Mouse (Mus musculus) brain, embryonic 18.5 days (tissue): ENCODE data around the gene Tnrc6a.

Experiments
- DNase-seq: peaks from one replicate; pipeline ENCODE4 v3.0.0-alpha.2; 2012; ENCODE audit warnings: low read depth, low spot score

Tnrc6a gene

DNA sequence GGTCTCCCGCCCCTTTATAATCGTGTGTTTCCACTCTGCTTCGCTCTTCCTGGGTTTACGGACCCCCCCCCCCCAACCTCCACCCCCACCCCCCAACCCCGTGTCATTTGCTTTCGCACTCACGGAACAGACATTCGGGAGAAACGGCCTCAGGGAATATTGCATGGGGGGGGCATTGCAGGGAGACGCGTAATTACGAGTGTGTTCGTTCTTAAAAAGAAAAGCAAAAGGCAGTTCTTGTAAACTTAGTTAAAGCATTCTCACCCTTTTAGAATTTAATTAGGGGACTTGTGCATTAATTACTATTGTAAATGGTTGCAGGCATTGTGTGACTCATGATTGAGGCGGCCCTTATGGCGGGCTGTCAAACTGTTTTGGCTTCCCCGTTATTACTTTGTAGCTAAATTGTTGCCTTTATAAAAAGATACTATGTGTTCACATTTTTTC, 1.1 kb downstream of the Tnrc6a start:
- DNase-seq: no peak

DNA sequence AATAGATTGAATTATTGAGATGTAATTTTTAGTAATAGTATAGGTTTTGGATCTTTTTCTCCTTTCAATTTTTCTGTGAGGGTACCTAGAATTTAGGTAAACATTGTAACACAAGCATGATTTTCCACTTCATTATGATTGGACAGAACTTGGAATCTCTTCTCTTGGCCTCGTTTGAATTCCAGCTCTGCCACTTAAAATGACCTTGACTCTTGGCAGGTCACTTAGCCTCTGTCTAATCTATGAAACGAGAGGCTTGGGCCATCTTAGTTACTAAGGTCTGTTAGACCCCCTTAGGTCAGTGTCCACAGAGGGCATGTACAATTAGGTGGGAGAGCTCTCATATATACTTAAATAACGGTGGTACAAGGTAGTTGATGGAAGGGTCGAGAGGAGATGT, 2.4 kb downstream of the Tnrc6a start:
- DNase-seq: no peak

DNA sequence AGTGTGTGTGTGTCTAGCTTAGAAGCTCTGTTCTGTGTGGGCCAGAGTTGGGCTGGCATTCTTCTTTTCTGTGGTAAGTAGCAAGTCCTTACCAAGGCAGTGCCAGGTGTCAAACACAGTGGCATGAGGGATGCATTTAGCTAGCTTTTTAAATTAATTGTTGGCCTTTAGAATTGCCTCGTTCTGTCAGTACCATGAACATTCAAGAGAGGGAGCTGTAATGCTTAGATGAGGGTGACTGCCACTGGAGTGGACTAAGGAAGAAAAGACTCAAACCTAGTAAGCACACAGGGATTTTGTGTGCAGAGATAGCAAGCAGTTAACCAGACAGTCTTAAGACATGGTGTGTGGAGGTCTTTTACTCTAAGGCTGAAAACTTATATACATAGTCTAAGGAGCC, 3.6 kb downstream of the Tnrc6a start:
- no peak for DNase-seq

DNA sequence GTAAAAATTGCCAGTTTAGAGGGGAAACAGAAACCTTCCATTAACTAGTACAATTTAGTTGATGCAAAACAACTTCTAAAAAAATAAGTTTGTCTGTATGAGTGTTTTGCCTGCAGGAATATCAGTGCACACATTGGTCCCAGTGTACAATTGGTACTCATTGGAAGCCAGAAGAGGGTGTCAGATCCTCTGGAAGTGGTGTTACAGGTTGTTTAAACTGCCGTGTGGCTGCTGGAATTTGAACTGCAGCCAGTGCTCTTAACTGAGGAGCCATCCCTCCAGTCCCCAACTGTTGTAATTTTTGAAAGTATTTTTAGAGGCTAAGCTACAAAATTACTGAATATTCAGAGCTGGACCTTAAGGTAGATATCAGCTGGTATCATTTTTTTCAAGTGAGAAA, 4.3 kb downstream of the Tnrc6a start:
- no peak for DNase-seq

DNA sequence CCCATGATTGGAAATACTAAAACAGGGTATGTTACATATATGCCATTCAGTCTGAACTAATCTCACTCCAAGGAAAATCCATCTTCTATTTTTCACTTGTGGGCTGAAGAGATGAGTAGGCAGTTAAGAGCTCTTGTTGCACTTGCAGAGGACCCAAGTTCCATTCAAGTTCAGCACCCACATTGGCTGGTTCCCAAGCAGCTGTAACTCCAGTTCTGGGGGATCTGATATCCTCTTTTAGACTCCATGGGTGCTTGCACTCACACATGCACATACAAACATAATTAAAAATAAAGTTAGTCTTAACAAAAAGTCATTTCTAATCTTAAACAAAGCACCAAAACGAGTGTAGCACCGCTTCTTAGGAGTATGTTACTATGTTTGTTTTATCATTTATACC, 5.4 kb downstream of the Tnrc6a start:
- no peak for DNase-seq

DNA sequence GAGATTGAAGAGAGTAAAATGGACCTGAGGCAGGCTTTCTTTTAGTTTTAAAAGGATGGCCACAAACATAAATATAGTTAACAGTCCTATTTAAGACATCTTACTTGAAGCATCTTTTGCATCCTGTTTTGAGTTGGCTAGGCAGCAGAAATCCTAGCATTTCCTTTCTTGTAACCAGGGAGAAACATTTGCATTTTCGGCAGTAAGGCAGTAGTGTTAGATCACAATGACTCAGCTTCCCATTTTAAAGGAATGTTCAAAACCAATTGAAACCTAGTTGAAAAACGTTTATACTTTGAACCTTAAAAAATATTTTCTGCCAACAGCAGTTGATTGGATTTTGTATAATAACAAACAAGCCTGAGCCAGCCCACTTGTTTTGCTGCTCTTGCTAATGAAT, 6.5 kb downstream of the Tnrc6a start:
- DNase-seq: no peak

DNA sequence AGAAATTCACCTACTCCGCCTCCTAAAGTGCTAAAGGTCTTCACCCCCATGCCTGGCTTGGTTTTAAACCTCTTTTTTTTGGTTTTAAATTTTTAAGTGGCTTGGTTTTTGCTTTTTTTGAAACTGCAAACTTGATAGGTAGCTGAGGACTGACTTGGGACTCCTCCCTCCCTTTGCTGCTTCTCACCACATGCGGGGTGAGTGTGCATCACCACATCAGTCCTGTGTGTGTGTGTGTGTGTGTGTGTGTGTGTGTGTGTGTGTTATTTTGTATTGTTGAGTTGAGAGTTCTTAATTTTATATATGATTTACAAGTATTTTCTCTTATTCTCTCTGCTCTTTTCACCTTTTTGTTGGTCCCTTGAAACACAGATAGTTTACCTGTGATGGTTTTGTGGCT, 8.7 kb downstream of the Tnrc6a start:
- DNase-seq: no peak

DNA sequence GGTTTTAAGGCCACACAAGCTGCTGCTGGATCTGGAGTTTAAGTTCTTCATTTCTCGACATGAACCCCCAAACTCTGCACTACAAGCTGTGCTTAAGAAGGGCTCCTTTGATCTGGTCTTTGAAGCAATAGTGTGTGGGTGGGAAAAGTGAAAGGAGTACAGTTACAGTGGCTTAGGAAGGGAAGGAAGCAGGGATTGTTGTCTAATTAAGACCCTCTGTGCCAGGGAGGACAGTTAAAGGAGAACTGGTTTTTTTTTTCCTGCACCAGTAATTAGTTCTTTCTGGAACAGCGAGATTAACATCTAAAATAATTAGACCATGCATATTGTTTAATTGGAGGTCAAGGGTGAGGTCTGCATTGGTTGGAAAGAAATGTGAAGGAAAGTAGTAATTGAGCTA, 11.2 kb downstream of the Tnrc6a start:
- DNase-seq: no peak

DNA sequence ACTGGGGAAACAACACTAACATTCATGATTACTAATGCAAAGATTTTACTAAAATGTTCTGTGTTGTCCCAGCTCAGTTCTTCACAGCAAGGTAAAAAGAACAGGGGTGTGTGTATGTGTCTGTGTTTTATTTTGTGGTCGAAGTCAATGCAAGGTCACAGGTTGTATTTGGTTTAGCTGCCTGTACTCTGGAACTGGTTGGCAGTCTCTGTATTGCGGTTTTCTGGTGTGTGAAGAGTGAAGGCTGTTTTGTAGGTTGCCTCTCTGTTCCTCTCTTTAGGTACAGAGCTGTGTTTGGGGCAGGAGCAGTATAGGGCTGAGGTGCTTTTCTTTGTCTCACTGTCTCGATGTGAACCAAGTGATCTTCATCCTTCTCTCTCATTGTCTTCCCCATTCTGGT, 12.0 kb downstream of the Tnrc6a start:
- no peak for DNase-seq

DNA sequence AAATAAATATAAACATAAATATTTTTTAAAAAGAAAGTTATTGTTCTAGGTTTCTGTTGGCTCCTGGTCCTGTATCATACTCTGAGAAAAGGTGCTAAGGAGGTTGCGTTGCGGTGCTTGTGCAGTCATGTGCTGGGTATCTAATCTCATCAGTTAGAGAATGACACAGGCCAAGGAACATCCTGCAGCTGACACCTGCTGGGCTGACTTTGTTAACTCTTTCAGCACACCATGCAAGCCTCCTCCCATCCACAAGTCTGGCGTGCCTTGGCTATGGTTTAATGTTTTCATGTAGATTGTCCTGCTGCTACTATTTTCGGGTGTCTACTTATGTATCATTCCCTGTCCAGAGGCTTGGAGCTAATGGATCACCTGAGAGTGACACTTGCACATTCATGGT, 14.3 kb downstream of the Tnrc6a start:
- DNase-seq: no peak

DNA sequence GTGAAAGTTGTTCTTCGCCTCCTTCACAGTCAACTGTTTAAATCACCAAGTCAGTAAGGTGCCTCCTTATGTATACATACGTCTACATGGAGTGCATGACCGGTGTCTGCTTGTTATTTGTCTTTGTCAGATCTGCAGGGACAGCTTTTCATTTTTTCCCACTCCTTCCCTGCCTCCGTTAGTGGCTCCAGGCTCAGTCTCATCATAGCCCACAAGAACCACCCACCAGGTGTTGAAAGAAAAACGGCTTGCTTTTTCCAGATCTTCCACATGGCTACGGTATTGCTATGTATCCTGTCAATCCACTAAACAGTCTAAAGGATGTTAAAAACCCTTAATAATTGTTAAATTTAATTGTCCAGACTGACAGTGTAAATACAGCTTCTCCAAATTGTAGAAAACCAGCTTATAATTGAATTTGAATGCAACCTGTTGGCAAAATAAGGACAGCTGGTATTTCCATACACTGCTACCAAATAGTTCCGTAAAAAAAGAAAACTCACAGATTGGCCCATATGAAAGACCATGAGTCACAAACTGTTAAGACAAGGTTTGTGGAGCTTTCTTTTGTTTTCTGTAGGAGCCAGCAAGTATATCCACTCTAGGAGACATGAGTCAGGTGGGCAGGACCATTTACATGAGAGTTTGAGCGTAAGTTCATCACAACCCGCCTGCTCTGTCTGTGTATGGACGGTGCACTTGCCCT, 22.6 kb downstream of the Tnrc6a start:
- no peak for DNase-seq

DNA sequence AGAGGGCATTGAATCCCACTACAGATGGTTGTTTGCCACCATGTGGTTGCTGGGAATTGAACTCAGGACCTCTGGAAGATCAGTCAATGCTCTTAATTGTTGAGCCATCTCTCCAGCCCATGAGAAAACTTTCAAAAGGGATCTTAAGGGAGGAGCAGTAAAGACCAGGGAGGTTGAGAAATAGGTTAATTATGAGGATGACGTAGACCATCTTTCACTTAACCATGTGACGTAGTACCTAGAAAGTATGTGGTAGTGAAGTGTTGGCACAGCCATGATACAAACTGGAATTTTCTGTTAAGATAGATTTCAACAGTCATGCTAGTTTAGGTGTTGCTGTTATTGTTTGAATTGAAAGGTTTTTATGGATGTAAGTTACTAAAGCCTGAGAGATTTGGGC, 24.1 kb downstream of the Tnrc6a start:
- no peak for DNase-seq

DNA sequence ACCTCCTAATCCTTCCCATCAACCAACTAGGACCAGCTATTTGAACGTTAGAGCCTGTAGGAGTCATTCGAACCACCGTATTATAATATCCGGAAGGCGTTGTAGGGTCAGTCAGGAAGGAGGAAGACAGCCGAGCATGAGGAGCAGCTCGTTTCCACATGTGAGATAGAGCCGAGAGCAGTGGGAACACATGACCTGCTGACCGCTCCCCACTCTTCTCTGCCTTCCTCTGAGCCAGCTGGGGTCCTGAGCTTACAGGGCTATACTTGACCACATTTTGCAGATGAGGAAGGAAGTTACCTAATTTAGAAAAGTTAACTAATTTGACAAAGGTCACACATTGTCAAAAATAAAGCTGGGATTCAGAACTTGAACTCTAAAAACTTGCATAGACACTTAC, 25.2 kb downstream of the Tnrc6a start:
- DNase-seq: no peak

DNA sequence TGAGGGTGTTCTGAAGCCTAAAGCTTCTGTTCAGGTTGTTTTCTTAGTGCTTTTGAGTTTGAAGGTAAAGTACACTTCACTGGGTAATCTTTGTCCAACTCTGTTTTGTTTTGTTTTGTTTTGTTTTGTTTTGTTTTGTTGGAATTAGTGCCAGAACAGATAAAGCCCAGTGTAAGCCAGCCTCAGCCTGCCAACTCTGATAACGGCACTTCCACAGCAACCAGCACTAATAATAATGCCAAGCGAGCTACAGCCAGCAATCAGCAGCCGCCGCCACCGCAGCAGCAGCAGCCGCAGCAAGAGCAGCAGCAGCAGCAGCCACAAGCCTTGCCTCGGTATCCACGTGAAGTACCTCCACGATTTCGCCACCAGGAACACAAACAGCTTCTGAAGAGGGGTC, 38.7 kb downstream of the Tnrc6a start:
- DNase-seq: no peak

DNA sequence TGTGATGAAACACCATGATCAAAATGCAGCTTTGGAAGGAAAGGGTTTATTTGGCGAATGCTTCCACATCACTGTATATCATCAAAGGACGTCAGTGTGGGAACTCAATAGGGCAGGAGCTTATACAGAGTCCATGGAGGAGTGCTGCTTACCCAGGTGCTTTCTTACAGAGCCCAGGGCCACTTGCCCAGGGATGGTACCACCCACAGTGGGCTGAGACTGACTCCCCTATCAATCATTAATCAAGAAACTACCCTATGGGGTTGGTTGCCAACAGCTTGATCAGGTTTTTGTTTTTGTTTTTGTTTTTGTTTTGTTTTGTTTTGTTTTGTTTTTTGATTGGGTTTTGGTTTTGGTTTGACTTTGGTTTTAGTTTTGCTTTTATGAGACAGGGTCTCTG, 43.8 kb downstream of the Tnrc6a start:
- DNase-seq: no peak

DNA sequence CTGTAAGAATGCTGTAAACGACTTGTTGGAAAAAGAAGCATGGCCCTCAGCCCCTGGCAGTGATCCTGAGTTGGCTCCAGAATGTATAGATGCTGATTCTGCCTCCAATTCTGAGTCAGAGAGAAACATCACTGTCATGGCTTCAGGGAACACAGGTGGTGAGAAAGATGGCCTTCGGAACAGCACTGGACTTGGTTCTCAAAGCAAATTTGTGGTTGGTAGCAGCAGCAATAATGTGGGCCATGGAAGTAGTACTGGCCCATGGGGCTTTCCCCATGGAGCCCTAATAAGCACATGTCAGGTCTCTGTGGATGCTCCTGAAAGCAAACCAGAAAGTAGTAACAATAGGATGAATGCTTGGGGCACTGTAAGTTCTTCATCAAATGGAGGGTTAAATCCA, 45.9 kb downstream of the Tnrc6a start:
- no peak for DNase-seq

DNA sequence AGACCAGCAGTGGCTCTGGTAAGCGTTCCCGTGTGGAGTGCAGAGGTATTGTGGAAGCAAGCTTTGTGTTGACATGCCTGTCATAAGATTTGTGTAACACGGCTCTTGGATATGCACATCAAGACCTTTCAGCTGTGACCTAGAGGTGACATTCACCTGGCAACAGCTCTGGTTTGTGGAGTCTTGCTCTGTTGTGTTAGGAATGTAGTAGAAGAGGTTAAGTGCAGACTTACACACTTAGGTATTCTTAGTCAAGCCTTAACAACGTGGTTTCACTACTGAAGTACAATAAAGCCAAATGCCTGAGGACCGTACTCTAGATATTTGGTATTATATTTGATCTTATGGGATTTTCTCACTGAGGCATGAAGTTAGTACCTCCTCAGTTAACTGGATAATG, 48.4 kb downstream of the Tnrc6a start:
- DNase-seq: no peak

DNA sequence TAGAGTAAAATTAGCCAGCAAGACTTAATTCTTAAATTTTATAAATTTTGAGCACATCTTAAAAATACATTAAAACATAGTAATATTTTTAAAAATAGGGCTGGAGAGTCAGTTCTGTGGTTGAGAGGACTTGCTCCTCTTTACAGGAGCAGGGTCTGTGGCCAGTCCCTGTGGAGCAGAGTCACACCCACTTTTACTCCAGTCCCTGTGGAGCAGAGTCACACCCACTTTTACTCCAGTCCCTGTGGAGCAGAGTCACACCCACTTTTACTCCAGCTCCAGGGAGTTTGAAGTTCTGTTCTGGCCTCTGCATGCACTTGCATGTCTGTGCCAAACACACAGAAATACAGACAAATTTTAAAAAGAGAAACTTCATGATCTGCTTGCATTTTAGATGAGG, 53.5 kb downstream of the Tnrc6a start:
- DNase-seq: no peak

DNA sequence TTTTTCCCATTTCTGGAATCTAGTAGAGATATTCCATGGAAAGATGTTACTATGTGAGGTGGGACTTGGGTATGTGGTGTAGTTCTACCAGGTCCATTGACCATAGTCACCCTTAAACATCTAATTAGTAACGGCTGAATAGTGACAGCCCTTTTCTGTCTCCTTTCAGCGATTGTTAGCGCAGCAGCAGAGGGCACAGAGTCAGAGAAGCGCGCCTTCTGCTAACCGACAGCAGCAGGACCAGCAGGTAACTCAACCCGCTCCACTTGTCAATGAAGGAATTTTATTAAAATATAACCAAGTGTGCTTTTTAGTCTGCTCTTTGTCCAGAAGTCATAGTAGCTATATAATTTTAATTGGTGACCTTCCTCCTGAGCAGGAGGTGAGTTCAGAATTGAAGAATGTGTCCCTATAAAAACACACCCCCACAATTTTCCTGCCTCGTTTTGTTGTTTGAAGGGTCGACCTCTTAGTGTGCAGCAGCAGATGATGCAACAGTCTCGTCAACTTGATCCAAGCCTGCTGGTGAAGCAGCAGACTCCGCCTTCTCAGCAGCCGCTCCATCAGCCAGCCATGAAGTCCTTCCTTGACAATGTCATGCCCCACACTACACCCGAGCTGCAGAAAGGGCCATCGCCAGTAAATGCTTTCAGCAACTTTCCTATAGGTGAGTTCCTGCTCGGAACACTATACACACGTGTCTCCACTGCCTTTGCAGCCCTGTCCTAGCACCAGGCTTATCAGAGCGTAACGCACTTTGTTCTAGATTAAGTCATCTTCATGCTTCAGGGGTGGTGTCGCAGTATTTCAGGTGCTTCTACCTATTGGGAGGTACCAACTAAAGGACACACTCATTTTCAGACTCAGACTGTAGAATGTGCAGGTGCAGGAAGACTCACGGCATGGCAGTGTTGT, 58.4 kb downstream of the Tnrc6a start:
- DNase-seq: no peak

DNA sequence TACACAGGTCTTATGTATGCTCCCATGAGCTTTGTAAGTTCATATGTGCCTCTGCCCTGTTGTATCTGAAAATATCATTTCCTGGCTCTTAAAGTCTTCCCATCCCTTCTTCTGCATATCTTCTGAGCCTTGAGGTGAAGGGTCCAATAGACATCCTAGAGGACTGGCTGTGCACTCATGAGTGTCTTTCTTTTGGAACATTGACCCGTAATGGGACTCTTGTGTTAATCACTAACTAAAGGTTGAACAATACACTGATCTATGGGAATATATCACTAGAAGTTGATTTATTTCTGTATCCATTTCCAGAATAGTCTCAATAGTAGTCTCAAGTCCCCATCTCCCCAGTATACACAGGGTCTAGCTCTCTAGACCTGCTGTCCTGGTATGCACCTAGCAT, 61.2 kb downstream of the Tnrc6a start:
- DNase-seq: no peak

DNA sequence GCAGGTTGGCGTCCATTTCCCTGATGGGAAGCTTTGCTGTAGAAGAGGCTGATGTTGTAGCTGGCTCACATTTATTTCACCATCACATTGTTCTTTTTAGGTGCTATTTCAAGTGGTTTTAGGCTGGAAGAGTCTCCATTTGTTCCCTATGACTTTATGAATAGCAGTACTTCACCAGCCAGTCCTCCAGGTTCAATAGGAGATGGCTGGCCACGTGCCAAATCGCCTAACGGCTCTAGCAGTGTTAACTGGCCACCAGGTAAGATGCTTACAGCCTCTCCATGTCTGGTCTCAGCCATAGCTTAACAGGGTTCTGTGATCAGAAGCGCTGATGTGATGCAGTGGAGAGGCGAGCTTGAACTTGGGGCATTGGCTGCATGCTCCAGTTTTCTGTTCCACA, 62.8 kb downstream of the Tnrc6a start:
- no peak for DNase-seq

DNA sequence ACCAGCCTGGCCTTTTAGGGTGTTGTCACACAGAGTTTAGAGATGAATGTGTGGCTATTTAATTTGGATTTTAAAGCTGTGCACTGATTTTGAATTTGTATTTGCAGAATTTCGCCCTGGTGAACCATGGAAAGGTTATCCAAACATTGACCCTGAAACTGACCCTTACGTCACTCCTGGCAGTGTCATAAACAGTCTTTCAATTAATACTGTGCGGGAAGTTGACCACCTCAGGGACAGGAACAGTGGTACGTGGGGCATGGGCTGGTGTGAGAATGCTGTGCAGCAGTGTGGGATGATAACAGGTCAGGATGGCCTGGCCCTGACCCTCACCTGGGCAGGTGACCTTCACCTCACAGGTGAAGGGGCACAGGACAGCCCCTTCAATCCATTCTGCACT, 63.6 kb downstream of the Tnrc6a start:
- no peak for DNase-seq

DNA sequence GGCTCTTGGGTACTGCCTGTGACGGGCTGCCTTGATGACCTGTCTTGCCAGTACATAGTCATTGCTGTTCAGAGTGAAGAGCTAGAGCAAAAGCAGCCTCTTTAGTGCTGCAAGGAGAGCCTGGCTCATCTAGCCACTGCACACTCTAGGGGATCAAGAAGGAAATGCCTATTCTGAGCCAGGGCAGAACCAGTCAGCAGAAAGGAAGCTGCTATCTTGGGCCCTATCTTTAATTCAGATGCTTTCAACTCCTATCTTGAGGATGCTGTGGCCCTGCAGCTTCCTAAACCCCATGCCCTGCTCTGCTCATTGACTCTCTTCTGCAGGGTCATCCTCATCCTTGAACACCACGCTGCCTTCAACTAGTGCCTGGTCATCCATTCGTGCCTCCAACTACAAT, 64.8 kb downstream of the Tnrc6a start:
- no peak for DNase-seq
